Mouse (Mus musculus) inflammation-experienced regulatory T-cells, adult 16 weeks (primary cell): ENCODE results near the gene H2al1g. TPM values are rescaled to one million over a fixed set of nuclear protein-coding genes. Genes with fewer than 3 reads are reported as not detected.

Experiments
- polyA plus RNA-seq: library from polyadenylated mRNA; unstranded; fragments of 100-300 nt; shearing (Covaris generic); gene quantifications from one replicate; pipeline ENCODE4 v1.2.1, GENCODE M21; 2017

Gene H2al1g
- not detected for polyA plus RNA-seq

GRCm38 (mm10) chrX:11317956-11318355 is at the start of gene H2al1g:
TSS of gene H2al1g (plus strand) at chrX:11318256.

GRCm38 (mm10) chrX:11298957-11299356 is 19.1 kb upstream of the H2al1g start, which contains the start of gene H2al1a:
TSS of gene H2al1a (plus strand) at chrX:11299257.

GRCm38 (mm10) chrX:11302132-11302531 is 15.9 kb upstream of the H2al1g start, which contains the start of gene H2al1b:
TSS of gene H2al1b (plus strand) at chrX:11302432.

GRCm38 (mm10) chrX:11305355-11305754 is 12.7 kb upstream of the H2al1g start, which contains the start of gene H2al1c:
TSS of gene H2al1c (plus strand) at chrX:11305655.

GRCm38 (mm10) chrX:11308524-11308923 is 9.5 kb upstream of the H2al1g start, which contains the start of gene H2al1d:
TSS of gene H2al1d (plus strand) at chrX:11308824.

GRCm38 (mm10) chrX:11311634-11312033 is 6.4 kb upstream of the H2al1g start, which contains the start of gene H2al1e:
TSS of gene H2al1e (plus strand) at chrX:11311934.

GRCm38 (mm10) chrX:11314858-11315257 is 3.2 kb upstream of the H2al1g start, which contains the start of gene H2al1f:
TSS of gene H2al1f (plus strand) at chrX:11315158.

GRCm38 (mm10) chrX:11321192-11321591 is 3.1 kb downstream of the H2al1g start, which contains the start of gene H2al1h:
TSS of gene H2al1h (plus strand) at chrX:11321492.

GRCm38 (mm10) chrX:11324359-11324758 is 6.3 kb downstream of the H2al1g start, which contains the start of gene H2al1i:
TSS of gene H2al1i (plus strand) at chrX:11324659.

GRCm38 (mm10) chrX:11327522-11327921 is 9.5 kb downstream of the H2al1g start, which contains the start of gene H2al1j:
TSS of gene H2al1j (plus strand) at chrX:11327822.

Other genes starting within 250 kb of the H2al1g start
- not detected for gene H2al1a, start 19.0 kb upstream of the H2al1g start, polyA plus RNA-seq
- gene H2al1b, start 15.8 kb upstream of the H2al1g start, polyA plus RNA-seq: not detected
- not detected for gene H2al1c, start 12.6 kb upstream of the H2al1g start, polyA plus RNA-seq
- gene H2al1d, start 9.4 kb upstream of the H2al1g start, polyA plus RNA-seq: not detected
- not detected for gene H2al1e, start 6.3 kb upstream of the H2al1g start, polyA plus RNA-seq
- gene H2al1f, start 3.1 kb upstream of the H2al1g start, polyA plus RNA-seq: not detected
- not detected for gene H2al1h, start 3.2 kb downstream of the H2al1g start, polyA plus RNA-seq
- gene H2al1i, start 6.4 kb downstream of the H2al1g start, polyA plus RNA-seq: not detected
- not detected for gene H2al1j, start 9.6 kb downstream of the H2al1g start, polyA plus RNA-seq